Mouse (Mus musculus) midbrain, embryonic 14.5 days (tissue): ENCODE measurements around the gene Kdm5b. TPM values are rescaled to one million over a fixed set of nuclear protein-coding genes. Genes with fewer than 3 reads are reported as not detected.

ENCODE experiments used
- ATAC-seq: fragments of 200-750 bp; cut with Nextera tagmentation; 2 replicates; pipeline ENCODE4 v1.8.0; 2017; ENCODE audit warnings: moderate number of reproducible peaks, moderate library complexity; ENCODE audit not compliant: low FRiP score, low TSS enrichment
- DNase-seq: peaks from one replicate; pipeline ENCODE4 v3.0.0-alpha.2; 2015
- H3K27ac ChIP-seq: fragments of 300-500 bp; sonication (generic); replicated peaks from 2 replicates; pipeline ENCODE4 v1.5.1; 2014; ENCODE audit warnings: mild to moderate bottlenecking, low read depth, low read length, moderate library complexity
- H3K27me3 ChIP-seq: fragments of 300-500 bp; sonication (generic); 2 replicates; pipeline ENCODE4 v1.6.1; 2014; ENCODE audit warnings: low read length, control low read depth, mixed read lengths; ENCODE audit not compliant: control insufficient read depth, insufficient read depth
- H3K36me3 ChIP-seq: fragments of 300-500 bp; sonication (generic); 2 replicates; pipeline ENCODE4 v1.6.1; 2014; ENCODE audit warnings: low read length, control low read depth; ENCODE audit not compliant: control insufficient read depth, insufficient read depth
- H3K4me1 ChIP-seq: fragments of 300-500 bp; sonication (generic); 2 replicates; pipeline ENCODE4 v1.6.1; 2014; ENCODE audit warnings: mild to moderate bottlenecking, antibody characterized with exemption, low read length, control low read depth; ENCODE audit not compliant: control insufficient read depth, insufficient read depth
- H3K4me2 ChIP-seq: fragments of 300-500 bp; sonication (generic); 2 replicates; pipeline ENCODE4 v1.6.1; 2014; ENCODE audit warnings: mild to moderate bottlenecking, low read length, moderate library complexity
- H3K4me3 ChIP-seq: fragments of 300-500 bp; sonication (generic); replicated peaks from 2 replicates; pipeline ENCODE4 v1.5.1; 2014; ENCODE audit warnings: low read depth, low read length
- H3K9ac ChIP-seq: fragments of 300-500 bp; sonication (generic); replicated peaks from 2 replicates; pipeline ENCODE4 v1.6.1; 2014; ENCODE audit warnings: mild to moderate bottlenecking, low read length, moderate library complexity
- H3K9me3 ChIP-seq: fragments of 300-500 bp; sonication (generic); 2 replicates; pipeline ENCODE4 v1.6.1; 2016; ENCODE audit warnings: low read length, control low read depth, mixed read lengths; ENCODE audit not compliant: control insufficient read depth
- WGBS: fragments of 180-500 bp; shearing (Covaris S2); extraction: QIAGEN DNeasy Blood & Tissue Kit; methylation state at CpG from one replicate; pipeline ENCODE4 v1.1.7; 2014; 5-methylcytosine and 5-hydroxymethylcytosine counted together
- polyA plus RNA-seq: library from polyadenylated mRNA; unstranded; fragments of >200 nt; fragmentation: Nextera tagmentation; extraction: Ambion mirVana; gene quantifications from 2 replicates; pipeline ENCODE4 v1.2.1, GENCODE M21; 2014

The Kdm5b gene
- polyA plus RNA-seq, 1 experiment from 2014 or later = 111 TPM

DNA sequence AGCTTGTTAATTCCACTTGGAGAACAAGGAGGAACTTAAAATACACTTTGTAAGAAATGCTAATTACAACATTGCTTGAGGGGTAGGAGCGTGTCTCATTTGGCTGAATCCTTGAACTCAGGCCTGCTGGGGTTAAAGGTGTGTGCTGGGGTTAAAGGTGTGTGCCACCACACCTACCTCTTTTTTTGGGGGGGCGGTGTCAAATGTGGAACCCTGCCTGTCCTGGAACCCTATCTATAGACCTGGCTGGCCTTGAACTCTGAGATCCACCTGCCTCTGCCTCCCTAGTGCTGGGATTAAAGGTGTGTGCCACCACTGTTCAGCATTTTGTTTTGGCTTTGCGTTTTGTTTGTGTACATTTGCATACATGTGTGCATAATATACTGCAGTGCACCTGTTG lies 3.8 kb downstream of the Kdm5b start:
- no peak for DNase-seq
- Histone ChIP-seq H3K27me3 (no peaks in the 10 kb centered on the region), H3K4me3 (no peak overlapping the region), H3K36me3 (no peaks in the 10 kb centered on the region), H3K9ac (no peak overlapping the region), H3K4me1 (peaks cover 40% of the 10 kb centered on the region), H3K4me2 (peak overlapping the region; percentile 77; the same call in 1 of the 2 replicates), H3K27ac (no peak overlapping the region), H3K9me3 (no peaks in the 10 kb centered on the region)
- no peak for ATAC-seq
- WGBS = 86% methylated on average over 3 of the region's 3 CpGs

DNA sequence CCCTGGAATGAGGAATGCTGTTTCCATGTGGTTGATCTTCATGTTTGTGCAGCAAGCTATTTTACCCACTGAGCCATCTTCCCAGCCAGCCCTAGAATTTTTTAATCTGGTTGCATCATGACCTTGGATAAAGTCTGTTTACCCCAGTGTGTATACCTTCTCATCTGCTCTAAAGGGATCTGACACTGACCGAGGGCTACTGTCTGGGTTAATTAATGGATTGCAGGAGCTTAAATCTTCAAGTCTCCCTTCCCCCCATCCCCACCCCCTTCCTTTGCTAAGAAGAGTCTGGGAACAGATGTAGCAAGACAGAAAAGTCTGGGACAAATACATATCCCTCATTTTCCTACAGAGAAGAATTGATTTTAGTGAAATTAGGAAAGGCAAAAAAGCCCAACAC lies 7.5 kb downstream of the Kdm5b start:
- no peak overlapping the region for H3K4me2 ChIP-seq
- H3K9ac ChIP-seq = no peak overlapping the region
- no peak overlapping the region for H3K4me3 ChIP-seq
- ATAC-seq = no peak
- no peaks in the 10 kb centered on the region for H3K36me3 ChIP-seq
- no peak overlapping the region for H3K27ac ChIP-seq
- H3K9me3 ChIP-seq = no peaks in the 10 kb centered on the region
- WGBS = 18% methylated on average over 1 of the region's 1 CpGs
- no peak for DNase-seq
- no peaks in the 10 kb centered on the region for H3K27me3 ChIP-seq
- H3K4me1 ChIP-seq = peaks cover 33% of the 10 kb centered on the region

DNA sequence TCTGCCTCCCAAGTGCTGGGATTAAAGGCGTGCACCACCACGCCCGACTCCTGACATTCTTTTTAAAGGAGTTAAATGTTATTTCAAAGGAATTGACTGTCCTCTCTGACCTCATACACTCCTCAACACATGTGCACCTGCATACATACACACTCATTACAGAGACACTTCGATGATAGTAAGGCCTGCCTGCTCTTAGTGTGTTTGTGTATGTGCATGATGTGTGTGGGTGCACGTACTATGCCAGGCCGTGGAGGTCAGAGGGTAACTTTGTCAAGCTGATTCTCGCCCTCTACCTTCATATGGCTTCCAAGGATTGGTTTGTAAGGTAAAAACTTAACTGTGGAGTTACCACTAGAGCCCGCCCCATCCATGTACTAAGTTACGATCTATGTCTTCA lies 10.2 kb downstream of the Kdm5b start:
- Histone ChIP-seq H3K4me2 (no peak overlapping the region), H3K27ac (no peak overlapping the region), H3K4me3 (no peak overlapping the region), H3K4me1 (peaks cover 15% of the 10 kb centered on the region; the same call in 1 of the 2 replicates), H3K9ac (no peak overlapping the region), H3K36me3 (no peaks in the 10 kb centered on the region), H3K27me3 (no peaks in the 10 kb centered on the region), H3K9me3 (no peaks in the 10 kb centered on the region)
- DNase-seq (no peak), ATAC-seq (no peak)
- WGBS = 93% methylated on average over 9 of the region's 9 CpGs

DNA sequence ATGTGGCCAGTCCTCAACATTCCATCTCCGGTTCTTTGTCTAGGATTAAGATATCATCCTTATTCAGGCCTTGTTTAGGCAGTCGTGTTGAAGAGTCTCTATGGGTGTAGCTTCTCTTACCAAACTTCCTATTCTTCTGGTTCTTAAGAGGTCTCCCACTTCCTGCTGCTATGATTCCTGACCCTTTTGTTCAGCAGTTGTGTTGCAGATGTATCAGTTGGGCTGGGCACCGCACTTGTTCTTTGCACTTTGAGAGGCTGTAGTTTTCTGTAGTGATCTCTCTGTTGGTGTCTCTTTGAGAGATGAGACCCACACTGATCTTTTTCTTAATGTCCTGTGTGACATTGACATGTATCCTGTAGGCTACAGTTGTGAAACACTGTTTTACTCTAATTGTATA lies 10.7 kb downstream of the Kdm5b start:
- no peak overlapping the region for H3K4me3 ChIP-seq
- no peak for ATAC-seq
- H3K4me1 ChIP-seq = peaks cover 13% of the 10 kb centered on the region; the same call in 1 of the 2 replicates
- no peak overlapping the region for H3K27ac ChIP-seq
- H3K9ac ChIP-seq = no peak overlapping the region
- no peaks in the 10 kb centered on the region for H3K36me3 ChIP-seq
- H3K27me3 ChIP-seq = no peaks in the 10 kb centered on the region
- 44% methylated on average over 3 of the region's 3 CpGs for WGBS
- H3K9me3 ChIP-seq = no peaks in the 10 kb centered on the region
- no peak overlapping the region for H3K4me2 ChIP-seq
- no peak for DNase-seq

DNA sequence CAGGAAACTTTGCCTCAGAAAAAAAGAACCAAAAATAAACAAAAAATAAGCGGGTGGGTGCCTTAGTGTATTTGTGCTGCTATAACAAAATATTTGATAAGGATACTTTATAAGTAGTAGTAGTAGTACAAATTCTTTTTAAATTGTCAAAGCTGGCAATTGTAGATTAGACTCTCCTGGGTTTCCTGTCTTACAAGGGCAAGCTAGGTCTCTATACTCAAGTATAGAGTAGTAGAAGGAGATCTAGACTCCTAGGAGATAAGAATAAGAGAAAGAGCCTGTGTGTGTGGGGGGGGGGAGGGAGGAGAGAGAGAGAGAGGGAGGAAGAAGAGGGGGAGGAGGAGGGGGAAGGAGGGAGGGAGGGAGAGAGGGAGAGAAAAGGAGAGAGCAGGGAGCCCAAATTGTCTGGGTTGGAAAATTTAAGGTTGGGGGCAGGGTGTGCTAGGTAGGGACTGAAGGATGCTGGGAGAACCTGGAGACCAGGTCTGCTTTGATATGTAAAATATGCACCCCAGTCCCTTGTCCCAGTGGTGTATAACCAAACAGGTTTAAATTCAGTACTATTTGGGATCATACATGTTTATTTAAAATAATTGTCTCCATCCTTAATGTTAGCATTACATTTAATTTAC lies 13.4 kb downstream of the Kdm5b start:
- 84% methylated on average over 1 of the region's 1 CpGs for WGBS
- Histone ChIP-seq H3K27me3 (no peaks in the 10 kb centered on the region), H3K4me3 (no peak overlapping the region), H3K36me3 (no peaks in the 10 kb centered on the region), H3K9me3 (no peaks in the 10 kb centered on the region), H3K4me2 (no peak overlapping the region), H3K4me1 (no peaks in the 10 kb centered on the region), H3K9ac (no peak overlapping the region), H3K27ac (no peak overlapping the region)
- no peak for ATAC-seq
- no peak for DNase-seq

DNA sequence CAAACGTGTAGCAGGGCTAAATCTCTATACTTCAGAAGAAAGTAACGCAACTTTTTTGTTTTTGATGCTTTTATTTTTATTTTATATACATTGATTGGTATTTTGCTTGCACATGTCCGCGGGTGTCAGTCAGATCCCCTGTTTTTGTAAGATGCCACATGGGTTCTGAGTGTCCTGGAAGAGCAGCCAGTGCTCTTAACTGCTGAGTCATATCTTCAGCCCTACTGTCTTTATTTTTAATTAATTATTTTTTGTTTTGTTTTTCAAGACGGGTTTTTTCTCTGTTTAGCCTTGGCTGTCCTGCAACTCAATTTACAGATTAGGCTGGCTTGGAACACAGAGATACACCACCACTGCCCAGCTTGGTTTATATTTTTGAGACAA lies 14.0 kb downstream of the Kdm5b start:
- Histone ChIP-seq H3K9ac (no peak overlapping the region), H3K36me3 (no peaks in the 10 kb centered on the region), H3K4me2 (no peak overlapping the region), H3K27me3 (no peaks in the 10 kb centered on the region), H3K27ac (no peak overlapping the region), H3K9me3 (no peaks in the 10 kb centered on the region), H3K4me3 (no peak overlapping the region), H3K4me1 (no peaks in the 10 kb centered on the region)
- ATAC-seq = no peak
- DNase-seq = no peak
- 80% methylated on average over 5 of the region's 5 CpGs for WGBS

DNA sequence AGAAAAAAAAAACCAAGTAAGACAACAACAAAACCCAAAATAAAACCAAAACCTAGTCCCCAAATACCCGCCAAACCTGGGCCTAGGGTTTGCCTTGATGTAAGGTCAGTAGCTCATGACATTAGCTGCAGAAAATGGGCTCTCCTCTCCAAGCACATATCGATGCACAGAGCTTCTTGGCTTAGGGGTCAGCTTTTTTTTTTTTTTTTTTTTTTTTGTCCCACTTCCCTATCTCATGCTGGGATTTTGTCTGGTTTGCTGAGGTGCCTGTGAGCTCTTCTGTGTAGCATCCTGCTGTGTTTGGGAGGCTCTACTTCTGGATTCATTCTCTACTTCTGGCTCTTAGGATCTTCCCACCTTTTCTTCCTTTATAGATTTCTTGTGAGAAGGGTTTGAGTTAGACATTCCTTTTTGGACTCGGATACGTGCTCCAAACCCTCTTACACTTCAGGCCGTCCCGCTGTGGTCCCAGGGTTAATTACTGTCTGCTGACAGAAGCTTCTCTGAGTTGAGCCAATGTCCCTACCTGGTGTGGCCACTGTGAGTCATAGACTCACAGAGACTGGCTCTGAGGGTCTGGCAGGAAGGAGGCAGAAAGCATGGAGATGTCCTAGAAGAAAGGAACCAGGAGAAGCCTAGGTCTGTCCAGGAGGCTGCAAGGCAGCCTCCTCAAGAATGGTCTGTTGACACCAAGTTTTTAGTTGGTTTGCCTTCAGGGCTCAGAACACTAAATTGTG lies 17.6 kb downstream of the Kdm5b start:
- Histone ChIP-seq H3K27ac (no peak overlapping the region), H3K27me3 (no peaks in the 10 kb centered on the region), H3K4me1 (no peaks in the 10 kb centered on the region), H3K4me2 (no peak overlapping the region), H3K9ac (no peak overlapping the region), H3K36me3 (no peaks in the 10 kb centered on the region), H3K4me3 (no peak overlapping the region), H3K9me3 (no peaks in the 10 kb centered on the region)
- ATAC-seq = no peak
- no peak for DNase-seq
- 83% methylated on average over 6 of the region's 6 CpGs for WGBS

DNA sequence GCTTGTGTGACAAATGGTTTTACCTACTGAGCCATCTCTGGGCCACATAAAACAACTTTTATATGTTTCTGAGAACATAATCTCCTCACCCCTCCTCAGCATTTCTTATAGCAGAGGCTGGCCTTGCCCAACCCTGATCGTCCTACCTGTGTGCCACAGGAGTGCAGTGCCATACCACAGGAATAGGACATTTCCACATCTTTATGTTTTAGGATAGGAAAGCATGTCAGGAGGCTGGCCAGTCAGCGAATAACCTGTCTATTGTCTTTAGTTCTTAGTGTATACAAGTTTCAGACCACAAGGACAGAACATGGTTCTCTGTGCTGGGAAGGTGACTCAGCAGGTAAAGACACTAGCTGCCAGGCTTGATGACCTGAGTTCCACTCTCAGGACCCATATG lies 20.8 kb downstream of the Kdm5b start:
- H3K4me1 ChIP-seq = no peaks in the 10 kb centered on the region
- no peak overlapping the region for H3K9ac ChIP-seq
- H3K9me3 ChIP-seq = no peaks in the 10 kb centered on the region
- H3K4me2 ChIP-seq = no peak overlapping the region
- no peaks in the 10 kb centered on the region for H3K27me3 ChIP-seq
- H3K36me3 ChIP-seq = peaks cover 8% of the 10 kb centered on the region
- no peak for DNase-seq
- 96% methylated on average over 2 of the region's 2 CpGs for WGBS
- no peak overlapping the region for H3K4me3 ChIP-seq
- no peak for ATAC-seq
- H3K27ac ChIP-seq = no peak overlapping the region

DNA sequence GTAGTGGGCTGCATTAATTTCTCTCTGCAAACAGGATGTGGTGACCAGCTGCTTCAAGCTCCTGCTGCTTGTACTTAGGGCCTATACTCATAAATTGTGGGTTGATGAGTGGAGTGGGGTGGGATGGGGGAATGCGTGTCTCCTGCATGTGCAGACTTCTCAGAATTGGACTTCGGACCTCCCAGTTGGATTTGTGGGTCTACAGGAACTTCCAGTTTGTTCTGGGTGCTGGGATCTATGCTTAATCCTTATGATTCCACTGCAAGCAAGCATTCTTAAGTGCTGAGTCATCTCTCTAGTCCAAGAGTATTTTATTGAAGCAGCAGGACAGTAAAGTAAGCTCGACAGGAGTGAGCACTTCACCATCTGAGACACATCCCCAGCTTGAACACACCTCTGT lies 23.6 kb downstream of the Kdm5b start:
- no peak overlapping the region for H3K27ac ChIP-seq
- WGBS = 88% methylated on average over 3 of the region's 3 CpGs

More for the DNA sequence above, 23.6 kb downstream of the Kdm5b start:
- Histone ChIP-seq H3K4me1 (no peaks in the 10 kb centered on the region), H3K4me3 (no peak overlapping the region), H3K9ac (no peak overlapping the region), H3K4me2 (no peak overlapping the region), H3K36me3 (peaks cover 28% of the 10 kb centered on the region), H3K27me3 (no peaks in the 10 kb centered on the region), H3K9me3 (no peaks in the 10 kb centered on the region)
- ATAC-seq = no peak
- no peak for DNase-seq
